17 mouse cellular contexts compared by ENCODE assay signal in the genomic region with DNA sequence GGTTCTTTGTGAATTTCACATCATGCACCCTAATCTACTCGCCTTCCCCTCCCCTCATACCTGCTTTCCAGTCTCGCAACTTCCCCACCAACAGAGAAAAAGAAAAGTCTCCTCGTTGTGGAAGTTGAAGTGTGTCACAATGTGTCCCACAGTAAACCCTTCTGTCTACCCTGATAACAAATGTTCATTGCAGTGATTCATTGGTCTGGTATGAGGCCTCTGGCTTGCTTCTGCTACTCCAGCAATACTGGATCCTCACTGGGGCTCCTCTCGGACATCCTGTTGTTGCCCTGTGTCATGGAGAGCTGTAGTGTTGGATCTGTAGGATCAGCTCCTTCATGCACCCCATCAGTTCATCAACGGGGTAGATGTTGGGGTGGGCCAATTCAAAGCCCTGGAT. TPM values are rescaled to one million over a fixed set of nuclear protein-coding genes. Genes with fewer than 3 reads are reported as not detected.
A peak's percentile ranks its signal among the peaks of the same experiment; 100 is the strongest.
DNase-seq lines count a peak whose midpoint lies in the region; ATAC-seq and TF ChIP-seq lines count a peak whose summit lies in the region.
"Had no signal": no experiment of that assay in that cellular context is flagged by ENCODE, and none has a peak within 500 bp of the region (broad histone marks: within the 10 kb centered on the region; RNA-seq: fewer than 3 reads in every experiment).

No protein-coding gene starts in this region.

- TF ChIP-seq CTCF in lung, postnatal 0 days (IDR thresholded peaks at IDR 0.05), result no peak
- no peak for TF ChIP-seq CTCF in Patski (IDR thresholded peaks at IDR 0.05)

- CTCF ChIA-PET in Patski (lab: Charles Lee), result no interaction called here

- no peak overlapping the region for H3K27ac ChIP-seq in lung, postnatal 0 days (ENCODE audit: low read length)
- H3K27ac ChIP-seq in heart, embryonic 10.5 days, result 0 out of 2 replicates have a peak overlapping the region, but pooled peaks have one; percentile 5
- H3K27ac ChIP-seq in forebrain, embryonic 12.5 days, result no peak overlapping the region
- H3K27ac ChIP-seq: hindbrain, embryonic 15.5 days; limb, embryonic 10.5 days; liver, embryonic 15.5 days had no signal

- no peak overlapping the region for H3K4me3 ChIP-seq in lung, postnatal 0 days (ENCODE audit: low read depth, low read length)
- no peak overlapping the region for H3K4me3 ChIP-seq in heart, embryonic 10.5 days
- no peak overlapping the region for H3K4me3 ChIP-seq in forebrain, embryonic 12.5 days (replicated peaks)
- H3K4me3 ChIP-seq: hindbrain, embryonic 15.5 days; limb, embryonic 10.5 days; liver, embryonic 15.5 days had no signal

- POLR2A ChIA-PET in Patski (lab: Charles Lee), result no interaction called here

- H3K27me3 ChIP-seq in lung, postnatal 0 days (replicated peaks; ENCODE audit: insufficient read depth, low read length), result no peaks in the 10 kb centered on the region
- H3K27me3 ChIP-seq in Patski, result no peaks in the 10 kb centered on the region
- no peaks in the 10 kb centered on the region for H3K27me3 ChIP-seq in heart, embryonic 10.5 days (ENCODE audit: insufficient read depth, poor library complexity, severe bottlenecking)
- no peaks in the 10 kb centered on the region; the same call in 1 of the 2 replicates for H3K27me3 ChIP-seq in forebrain, embryonic 12.5 days
- H3K27me3 ChIP-seq: hindbrain, embryonic 15.5 days; liver, embryonic 15.5 days had no signal

- no peak overlapping the region for H3K9ac ChIP-seq in lung, postnatal 0 days (replicated peaks; ENCODE audit: low read depth)
- no peak overlapping the region for H3K9ac ChIP-seq in forebrain, embryonic 12.5 days
- H3K9ac ChIP-seq: hindbrain, embryonic 15.5 days; liver, embryonic 15.5 days had no signal

- H3K4me2 ChIP-seq in lung, postnatal 0 days (replicated peaks; ENCODE audit: low read depth, low read length), result no peak overlapping the region
- H3K4me2 ChIP-seq in forebrain, embryonic 12.5 days, result no peak overlapping the region
- H3K4me2 ChIP-seq: hindbrain, embryonic 15.5 days; liver, embryonic 15.5 days had no signal

- in situ Hi-C loops in Patski (cut with MboI; ENCODE audit: low pct_unique_long_range_greater_than_20kb), result no loop called here

- WGBS in lung, postnatal 0 days, result 56% methylated on average over 5 of the region's 5 CpGs
- 56% methylated on average over 5 of the region's 5 CpGs for WGBS in heart, embryonic 10.5 days
- 85% methylated on average over 5 of the region's 5 CpGs for WGBS in forebrain, embryonic 12.5 days

- H3K36me3 ChIP-seq in lung, postnatal 0 days (ENCODE audit: insufficient read depth, low read length), result no peaks in the 10 kb centered on the region
- H3K36me3 ChIP-seq in heart, embryonic 10.5 days, result no peaks in the 10 kb centered on the region
- no peaks in the 10 kb centered on the region for H3K36me3 ChIP-seq in forebrain, embryonic 12.5 days (replicated peaks)
- H3K36me3 ChIP-seq: G1E; hindbrain, embryonic 15.5 days; limb, embryonic 10.5 days; liver, embryonic 15.5 days had no signal

- no peaks in the 10 kb centered on the region for H3K4me1 ChIP-seq in lung, postnatal 0 days (ENCODE audit: insufficient read depth, low read depth, low read length)
- peaks cover 24% of the 10 kb centered on the region for H3K4me1 ChIP-seq in heart, embryonic 10.5 days
- peaks cover 11% of the 10 kb centered on the region for H3K4me1 ChIP-seq in forebrain, embryonic 12.5 days

- peak; percentile 58 for DNase-seq in lung, postnatal 0 days (ENCODE audit: low spot score)
- no peak for DNase-seq in lung, postnatal 14 days
- no peak for DNase-seq in Patski (ENCODE audit: low read depth, low spot score)
- DNase-seq in heart, embryonic 10.5 days (ENCODE audit: low spot score), result no peak
- DNase-seq in heart, postnatal 36 days, result peak; percentile 16 to 22
- DNase-seq: cerebellum, adult 11-12 months; gastrocnemius, postnatal 36 days; kidney, adult 18-20 months; kidney, postnatal 25 days; thymus, postnatal 14 days had no signal

- TF ChIP-seq EP300 in lung, postnatal 0 days (IDR thresholded peaks at IDR 0.05), result peak; percentile 38; the same call in 1 of the 2 replicates

- no peaks in the 10 kb centered on the region for H3K9me3 ChIP-seq in lung, postnatal 0 days (ENCODE audit: low read length)
- H3K9me3 ChIP-seq in heart, embryonic 10.5 days, result no peaks in the 10 kb centered on the region
- H3K9me3 ChIP-seq in forebrain, embryonic 12.5 days, result no peaks in the 10 kb centered on the region
- H3K9me3 ChIP-seq: hindbrain, embryonic 15.5 days; limb, embryonic 10.5 days; liver, embryonic 15.5 days had no signal

- peak; percentile 27; the same call in 1 of the 2 replicates for ATAC-seq in lung, postnatal 0 days
- ATAC-seq in Patski, result peak; percentile 17
- no peak for ATAC-seq in forebrain, embryonic 12.5 days (ENCODE audit: low FRiP score)
- ATAC-seq in granulocyte monocyte progenitor cell, adult 5-6 weeks (replicated peaks; ENCODE audit: poor library complexity, severe bottlenecking), result no peak
- ATAC-seq: midbrain, embryonic 16.5 days had no signal

- intact Hi-C loops in heart, postnatal 36 days (cut with DNase I), result no loop called here

RNA-seq across cellular contexts. Expression of a gene that starts 40.0 kb away (rescaled TPM):
- 4.9 and 5.5 TPM in 2 replicates for polyA plus RNA-seq in lung, postnatal 0 days (2015; fragmentation: Nextera tagmentation; extraction: Ambion mirVana)
- polyA plus RNA-seq in Patski (2021), result not detected
- 2.8 and 3.3 TPM in 2 replicates for polyA plus RNA-seq in heart, embryonic 10.5 days (2016; fragmentation: Nextera tagmentation; extraction: Ambion mirVana)
- under 1 TPM; 0.33 to 0.60 TPM for total RNA-seq in heart, postnatal 36 days (2021)
- 0.87 and 1.1 TPM in 2 replicates for polyA plus RNA-seq in forebrain, embryonic 12.5 days (2016; fragmentation: Nextera tagmentation; extraction: Ambion mirVana)
- 11.4 and 12.3 TPM in 2 replicates for total RNA-seq in granulocyte monocyte progenitor cell, adult 5-6 weeks (2014; fragmentation: Nextera tagmentation)
- total RNA-seq in granulocyte monocyte progenitor cell, adult 5-6 weeks (2017), result 17.4 and 25.3 TPM in 2 replicates

RNA-seq across cellular contexts. Expression of a gene that starts 45.8 kb away (rescaled TPM):
- polyA plus RNA-seq in lung, postnatal 0 days (2015; fragmentation: Nextera tagmentation; extraction: Ambion mirVana), result 58.9 and 60.6 TPM in 2 replicates
- 96.8 TPM for polyA plus RNA-seq in Patski (2021)
- polyA plus RNA-seq in heart, embryonic 10.5 days (2016; fragmentation: Nextera tagmentation; extraction: Ambion mirVana), result 94.0 and 101 TPM in 2 replicates
- 100 to 1,000 TPM; 113 to 115 TPM for total RNA-seq in heart, postnatal 36 days (2021)
- 155 and 156 TPM in 2 replicates for polyA plus RNA-seq in forebrain, embryonic 12.5 days (2016; fragmentation: Nextera tagmentation; extraction: Ambion mirVana)
- total RNA-seq in granulocyte monocyte progenitor cell, adult 5-6 weeks (2014; fragmentation: Nextera tagmentation), result 116 and 120 TPM in 2 replicates
- 60.2 and 65.5 TPM in 2 replicates for total RNA-seq in granulocyte monocyte progenitor cell, adult 5-6 weeks (2017)

RNA-seq across cellular contexts. Expression of a gene that starts 52.1 kb away (rescaled TPM):
- polyA plus RNA-seq in lung, postnatal 0 days (2015; fragmentation: Nextera tagmentation; extraction: Ambion mirVana), result 2.5 and 3.0 TPM in 2 replicates
- 9.9 TPM for polyA plus RNA-seq in Patski (2021)
- 60.0 and 73.9 TPM in 2 replicates for polyA plus RNA-seq in heart, embryonic 10.5 days (2016; fragmentation: Nextera tagmentation; extraction: Ambion mirVana)
- total RNA-seq in heart, postnatal 36 days (2021), result 10 to 100 TPM; 72.4 to 76.5 TPM
- 40.8 and 43.1 TPM in 2 replicates for polyA plus RNA-seq in forebrain, embryonic 12.5 days (2016; fragmentation: Nextera tagmentation; extraction: Ambion mirVana)
- 2.2 and 2.9 TPM in 2 replicates for total RNA-seq in granulocyte monocyte progenitor cell, adult 5-6 weeks (2014; fragmentation: Nextera tagmentation)
- 0.95 and 1.2 TPM in 2 replicates for total RNA-seq in granulocyte monocyte progenitor cell, adult 5-6 weeks (2017)

Comparison
In these comparisons a context has a peak if more than half of its experiments do, and no peak if none do; other contexts are left out.
1. DNase-seq: peak in lung, postnatal 0 days (single experiment) and heart, postnatal 36 days (2 of 2); none in lung, postnatal 14 days (single experiment), Patski (single experiment) and heart, embryonic 10.5 days (single experiment).
2. ATAC-seq: peak in lung, postnatal 0 days (single experiment) and Patski (single experiment); none in forebrain, embryonic 12.5 days (single experiment) and granulocyte monocyte progenitor cell, adult 5-6 weeks (single experiment).